8 mouse cellular contexts compared by ENCODE assay signal in genomic region chr9:108809188-108809587, GRCm38 (mm10). TPM values are rescaled to one million over a fixed set of nuclear protein-coding genes. Genes with fewer than 3 reads are reported as not detected.
A peak's percentile ranks its signal among the peaks of the same experiment; 100 is the strongest.
DNase-seq lines count a peak whose midpoint lies in the region; ATAC-seq and TF ChIP-seq lines count a peak whose summit lies in the region.

No protein-coding gene starts in this region.

- DNase-seq in forebrain, embryonic 14.5 days (ENCODE audit: low spot score), result no peak
- no peak for DNase-seq in hindbrain, postnatal 0 days (ENCODE audit: low spot score)
- DNase-seq in liver, postnatal 0 days, result no peak
- no peak for DNase-seq in urinary bladder, adult 2 months (ENCODE audit: low spot score)
- no peak for DNase-seq in thymus, postnatal 10 days (ENCODE audit: low spot score in 2 of 2)
- no peak for DNase-seq in ovary, postnatal 10 days (ENCODE audit: low spot score)

- peaks cover 14% of the 10 kb centered on the region for H3K4me1 ChIP-seq in bone marrow macrophage, adult 2 months (ENCODE audit: control insufficient read depth, insufficient read depth, low read length)
- H3K4me1 ChIP-seq in forebrain, embryonic 14.5 days (ENCODE audit: control insufficient read depth, insufficient read depth, low read length), result peaks cover 6% of the 10 kb centered on the region
- peaks cover 12% of the 10 kb centered on the region for H3K4me1 ChIP-seq in hindbrain, postnatal 0 days (ENCODE audit: insufficient read depth, low read length)
- H3K4me1 ChIP-seq in liver, postnatal 0 days (ENCODE audit: insufficient read depth), result peaks cover 36% of the 10 kb centered on the region
- H3K4me1 ChIP-seq in olfactory bulb, adult 2 months (ENCODE audit: control insufficient read depth, insufficient read depth, low read length), result peaks cover 14% of the 10 kb centered on the region

- 64% methylated on average over 5 of the region's 5 CpGs for WGBS in forebrain, embryonic 14.5 days
- 71% methylated on average over 5 of the region's 5 CpGs for WGBS in hindbrain, postnatal 0 days
- WGBS in liver, postnatal 0 days (ENCODE audit: insufficient replicate concordance), result 44% methylated on average over 5 of the region's 5 CpGs
- 62% methylated on average over 5 of the region's 5 CpGs for WGBS in olfactory bulb, adult 2 months

- no peak for ATAC-seq in forebrain, embryonic 14.5 days
- ATAC-seq in hindbrain, postnatal 0 days, result no peak
- ATAC-seq in liver, postnatal 0 days, result no peak

- no peak for TF ChIP-seq EP300 in liver, postnatal 0 days (IDR thresholded peaks at IDR 0.05; ENCODE audit: low read depth)

- no peaks in the 10 kb centered on the region for H3K9me3 ChIP-seq in forebrain, embryonic 14.5 days (replicated peaks; ENCODE audit: control insufficient read depth, low read length)
- H3K9me3 ChIP-seq in hindbrain, postnatal 0 days (ENCODE audit: low read length), result no peaks in the 10 kb centered on the region
- no peaks in the 10 kb centered on the region for H3K9me3 ChIP-seq in liver, postnatal 0 days (ENCODE audit: low read length)

- no peak for TF ChIP-seq POLR2A in bone marrow macrophage, adult 2 months (IDR thresholded peaks at IDR 0.05; ENCODE audit: borderline replicate concordance, low read depth, low read length)
- TF ChIP-seq POLR2A in olfactory bulb, adult 2 months (IDR thresholded peaks at IDR 0.05; ENCODE audit: insufficient read depth, low read depth, low read length), result no peak

- TF ChIP-seq CTCF in bone marrow macrophage, adult 2 months (IDR thresholded peaks at IDR 0.05; ENCODE audit: low read depth, low read length), result no peak
- TF ChIP-seq CTCF in hindbrain, postnatal 0 days (IDR thresholded peaks at IDR 0.05; ENCODE audit: low read depth), result no peak
- TF ChIP-seq CTCF in liver, postnatal 0 days (IDR thresholded peaks at IDR 0.05; ENCODE audit: low read depth), result no peak
- no peak for TF ChIP-seq CTCF in olfactory bulb, adult 2 months (IDR thresholded peaks at IDR 0.05; ENCODE audit: insufficient read depth, low read depth, low read length)

- H3K4me3 ChIP-seq in bone marrow macrophage, adult 2 months (ENCODE audit: insufficient read depth, low read length), result peak overlapping the region; percentile 95
- peak overlapping the region; percentile 72 for H3K4me3 ChIP-seq in forebrain, embryonic 14.5 days (ENCODE audit: low read depth, low read length)
- peak overlapping the region; percentile 68 for H3K4me3 ChIP-seq in hindbrain, postnatal 0 days (ENCODE audit: low read length)
- peak overlapping the region; percentile 52; the same call in 1 of the 2 replicates for H3K4me3 ChIP-seq in liver, postnatal 0 days (ENCODE audit: low read depth, low read length)
- peak overlapping the region; percentile 89 for H3K4me3 ChIP-seq in olfactory bulb, adult 2 months (ENCODE audit: insufficient read depth, low read depth, low read length)

- H3K4me2 ChIP-seq in forebrain, embryonic 14.5 days (ENCODE audit: low read length), result peak overlapping the region; percentile 95
- peak overlapping the region; percentile 94 for H3K4me2 ChIP-seq in hindbrain, postnatal 0 days (ENCODE audit: low read depth, low read length)
- peak overlapping the region; percentile 81 for H3K4me2 ChIP-seq in liver, postnatal 0 days (ENCODE audit: low read depth, low read length)

- peak overlapping the region; percentile 91; the same call in 1 of the 2 replicates for H3K9ac ChIP-seq in forebrain, embryonic 14.5 days (ENCODE audit: low read length)
- H3K9ac ChIP-seq in hindbrain, postnatal 0 days (replicated peaks; ENCODE audit: low read length), result peak overlapping the region; percentile 78; the same call in 1 of the 2 replicates
- H3K9ac ChIP-seq in liver, postnatal 0 days (replicated peaks), result no peak overlapping the region

- H3K27ac ChIP-seq in bone marrow macrophage, adult 2 months (ENCODE audit: insufficient read depth, low read depth, low read length), result peak overlapping the region; percentile 84
- H3K27ac ChIP-seq in forebrain, embryonic 14.5 days (ENCODE audit: low read depth, low read length), result no peak overlapping the region
- H3K27ac ChIP-seq in hindbrain, postnatal 0 days, result no peak overlapping the region
- H3K27ac ChIP-seq in liver, postnatal 0 days (ENCODE audit: low read depth), result peak overlapping the region; percentile 53
- no peak overlapping the region for H3K27ac ChIP-seq in olfactory bulb, adult 2 months (ENCODE audit: insufficient read depth, low read depth, low read length)

- no peaks in the 10 kb centered on the region for H3K27me3 ChIP-seq in forebrain, embryonic 14.5 days (replicated peaks; ENCODE audit: control insufficient read depth, insufficient read depth, low read length)
- no peaks in the 10 kb centered on the region for H3K27me3 ChIP-seq in hindbrain, postnatal 0 days (ENCODE audit: insufficient read depth, low read length)
- H3K27me3 ChIP-seq in liver, postnatal 0 days (ENCODE audit: insufficient read depth, low read length), result no peaks in the 10 kb centered on the region

- peaks cover 53% of the 10 kb centered on the region for H3K36me3 ChIP-seq in forebrain, embryonic 14.5 days (ENCODE audit: control insufficient read depth, insufficient read depth, low read length)
- H3K36me3 ChIP-seq in hindbrain, postnatal 0 days (ENCODE audit: insufficient read depth, low read length), result peaks cover 50% of the 10 kb centered on the region
- peaks cover 43% of the 10 kb centered on the region for H3K36me3 ChIP-seq in liver, postnatal 0 days (replicated peaks; ENCODE audit: insufficient read depth, low read length)

RNA-seq across cellular contexts. Expression of gene Nckipsd, which starts 1.0 kb away (rescaled TPM):
- polyA plus RNA-seq in bone marrow macrophage, adult 2 months (2012; ENCODE audit: insufficient read depth, insufficient read length, missing spikeins), result 25.6 and 29.0 TPM in 2 replicates
- 13.6 and 19.2 TPM in 2 replicates for polyA plus RNA-seq in forebrain, embryonic 14.5 days (2014; fragmentation: Nextera tagmentation; extraction: Ambion mirVana)
- total RNA-seq in hindbrain, postnatal 0 days (2014; rRNA removed), result 33.6 and 72.6 TPM in 2 replicates
- polyA plus RNA-seq in hindbrain, postnatal 0 days (2015; fragmentation: Nextera tagmentation; extraction: Ambion mirVana), result 22.8 and 23.5 TPM in 2 replicates
- polyA plus RNA-seq in liver, postnatal 0 days (2015; fragmentation: Nextera tagmentation; extraction: Ambion mirVana), result 4.5 TPM in 2 replicates
- not detected in 2 replicates for polyA plus RNA-seq in olfactory bulb, adult 2 months (2012; ENCODE audit: insufficient read depth, insufficient read length, low replicate concordance, missing spikeins)
- polyA plus RNA-seq in urinary bladder, adult 2 months (2012; rRNA removed), result 10.2 and 11.7 TPM in 2 replicates

RNA-seq across cellular contexts. Expression of gene Celsr3, which starts 16.9 kb away (rescaled TPM):
- polyA plus RNA-seq in bone marrow macrophage, adult 2 months (2012; ENCODE audit: insufficient read depth, insufficient read length, missing spikeins), result 2.1 and 2.2 TPM in 2 replicates
- polyA plus RNA-seq in forebrain, embryonic 14.5 days (2014; fragmentation: Nextera tagmentation; extraction: Ambion mirVana), result 10.7 and 17.6 TPM in 2 replicates
- total RNA-seq in hindbrain, postnatal 0 days (2014; rRNA removed), result 49.2 and 86.4 TPM in 2 replicates
- polyA plus RNA-seq in hindbrain, postnatal 0 days (2015; fragmentation: Nextera tagmentation; extraction: Ambion mirVana), result 5.8 and 7.8 TPM in 2 replicates
- 0.09 and 0.23 TPM in 2 replicates for polyA plus RNA-seq in liver, postnatal 0 days (2015; fragmentation: Nextera tagmentation; extraction: Ambion mirVana)
- not detected in 2 replicates for polyA plus RNA-seq in olfactory bulb, adult 2 months (2012; ENCODE audit: insufficient read depth, insufficient read length, low replicate concordance, missing spikeins)
- polyA plus RNA-seq in urinary bladder, adult 2 months (2012; rRNA removed), result 0.19 and 0.23 TPM in 2 replicates

RNA-seq across cellular contexts. Expression of gene Ip6k2, which starts 25.6 kb away (rescaled TPM):
- polyA plus RNA-seq in bone marrow macrophage, adult 2 months (2012; ENCODE audit: insufficient read depth, insufficient read length, missing spikeins), result 37.3 and 40.7 TPM in 2 replicates
- 217 and 221 TPM in 2 replicates for polyA plus RNA-seq in forebrain, embryonic 14.5 days (2014; fragmentation: Nextera tagmentation; extraction: Ambion mirVana)
- total RNA-seq in hindbrain, postnatal 0 days (2014; rRNA removed), result 122 and 126 TPM in 2 replicates
- polyA plus RNA-seq in hindbrain, postnatal 0 days (2015; fragmentation: Nextera tagmentation; extraction: Ambion mirVana), result 187 and 189 TPM in 2 replicates
- 12.4 and 18.6 TPM in 2 replicates for polyA plus RNA-seq in liver, postnatal 0 days (2015; fragmentation: Nextera tagmentation; extraction: Ambion mirVana)
- polyA plus RNA-seq in olfactory bulb, adult 2 months (2012; ENCODE audit: insufficient read depth, insufficient read length, low replicate concordance, missing spikeins), result not detected in 2 replicates
- polyA plus RNA-seq in urinary bladder, adult 2 months (2012; rRNA removed), result 77.3 and 97.8 TPM in 2 replicates

RNA-seq across cellular contexts. Expression of gene Slc26a6, which starts 43.9 kb away (rescaled TPM):
- 19.0 and 20.8 TPM in 2 replicates for polyA plus RNA-seq in bone marrow macrophage, adult 2 months (2012; ENCODE audit: insufficient read depth, insufficient read length, missing spikeins)
- polyA plus RNA-seq in forebrain, embryonic 14.5 days (2014; fragmentation: Nextera tagmentation; extraction: Ambion mirVana), result 10.6 and 14.7 TPM in 2 replicates
- 30.3 and 31.8 TPM in 2 replicates for total RNA-seq in hindbrain, postnatal 0 days (2014; rRNA removed)
- 20.0 and 21.3 TPM in 2 replicates for polyA plus RNA-seq in hindbrain, postnatal 0 days (2015; fragmentation: Nextera tagmentation; extraction: Ambion mirVana)
- 2.4 TPM in 2 replicates for polyA plus RNA-seq in liver, postnatal 0 days (2015; fragmentation: Nextera tagmentation; extraction: Ambion mirVana)
- not detected in 2 replicates for polyA plus RNA-seq in olfactory bulb, adult 2 months (2012; ENCODE audit: insufficient read depth, insufficient read length, low replicate concordance, missing spikeins)
- polyA plus RNA-seq in urinary bladder, adult 2 months (2012; rRNA removed), result 9.7 and 9.8 TPM in 2 replicates

Comparison
In these comparisons a context has a peak if more than half of its experiments do, and no peak if none do; other contexts are left out.
1. H3K27ac ChIP-seq: peak in bone marrow macrophage, adult 2 months (single experiment) and liver, postnatal 0 days (single experiment); none in forebrain, embryonic 14.5 days (single experiment), hindbrain, postnatal 0 days (single experiment) and olfactory bulb, adult 2 months (single experiment).
2. Peak in every context shown above with its lines, with median percentiles within 50 percentile points of each other: H3K4me3 ChIP-seq and H3K4me2 ChIP-seq.